Mouse (Mus musculus): ENCODE measurements around the gene Ugt1a5.

GRCm38 (mm10) chr1:88192136-88192535 is 26.3 kb downstream of the Ugt1a5 start:
- TF ChIP-seq POLR2A (IDR thresholded peaks at IDR 0.05; ENCODE audit: low read depth, low read length) (no peak), CTCF (IDR thresholded peaks at IDR 0.05; ENCODE audit: extremely low read depth, insufficient read depth, insufficient read length, insufficient replicate concordance) (no peak)
